Mouse (Mus musculus): ENCODE measurements around the gene Atf6. TPM values are rescaled to one million over a fixed set of nuclear protein-coding genes. Genes with fewer than 3 reads are reported as not detected.

The Atf6 gene
- polyA plus RNA-seq (2015; fragmentation: Nextera tagmentation; extraction: Ambion mirVana): 8.8 TPM in 2 replicates

DNA sequence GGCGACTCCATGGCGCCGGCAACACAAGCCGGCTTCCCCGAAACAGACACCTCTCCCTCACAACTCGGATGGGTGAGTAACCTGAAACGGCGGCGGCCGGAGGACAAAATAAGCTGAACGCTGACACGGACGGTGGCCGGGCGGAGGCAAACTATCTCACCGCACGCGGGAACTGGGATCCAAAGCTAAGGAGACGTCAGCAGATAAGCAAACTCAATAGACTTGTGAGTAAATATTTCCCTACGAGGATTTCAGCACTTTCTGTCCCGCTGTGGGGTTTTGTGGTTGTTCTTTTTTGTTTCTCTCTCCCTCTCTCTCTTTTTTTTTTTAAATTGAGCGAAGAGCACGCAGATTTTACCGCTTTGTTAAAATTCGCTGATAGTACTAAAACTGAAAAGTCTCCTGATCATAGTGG is at the start of gene Atf6:
Atf6 (minus strand) TSS at position 81 of the 415 bp plus-strand sequence.
- H3K9ac ChIP-seq: peak within 1 kb of the TSS; percentile 72
- no peaks in the 10 kb centered on the region for H3K4me1 ChIP-seq (replicated peaks)
- WGBS: under 1% methylated on average over 25 of the region's 25 CpGs
- peak within 1 kb of the TSS; percentile 63 for H3K4me2 ChIP-seq (replicated peaks)
- ATAC-seq: peak; percentile 71
- no peaks in the 10 kb centered on the region for H3K27me3 ChIP-seq (replicated peaks)
- peak within 1 kb of the TSS; percentile 70 for H3K27ac ChIP-seq
- no peaks in the 10 kb centered on the region for H3K9me3 ChIP-seq
- peak within 1 kb of the TSS; percentile 68 for H3K4me3 ChIP-seq (replicated peaks)
- H3K36me3 ChIP-seq: no peaks in the 10 kb centered on the region

DNA sequence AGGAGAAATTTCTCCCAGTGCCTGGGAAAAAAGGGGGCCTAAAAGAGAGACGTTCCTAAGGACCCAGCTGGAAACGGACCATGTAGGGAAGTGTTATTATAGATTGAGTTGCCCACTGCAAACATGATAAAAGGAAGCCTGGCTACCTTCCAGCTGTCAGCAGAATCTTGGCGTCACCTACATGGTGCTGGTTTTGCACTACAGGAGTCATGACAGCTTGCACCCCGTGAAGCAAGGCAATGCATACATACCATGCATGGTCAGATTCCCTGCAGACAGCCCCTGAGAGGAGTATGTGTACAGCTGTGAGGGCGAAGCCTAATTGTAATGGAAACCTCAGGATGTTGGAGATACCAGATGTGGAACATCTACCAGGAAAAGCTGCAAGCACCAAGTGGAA is 48.1 kb upstream of the Atf6 start:
- Histone ChIP-seq H3K27me3 (replicated peaks) (no peaks in the 10 kb centered on the region), H3K4me3 (replicated peaks) (no peak overlapping the region), H3K36me3 (no peaks in the 10 kb centered on the region), H3K9ac (no peak overlapping the region), H3K27ac (no peak overlapping the region), H3K9me3 (no peaks in the 10 kb centered on the region), H3K4me2 (replicated peaks) (no peak overlapping the region), H3K4me1 (replicated peaks) (no peaks in the 10 kb centered on the region)
- 70% methylated on average over 5 of the region's 5 CpGs for WGBS
- no peak for ATAC-seq

- ATAC-seq: no peak
- Histone ChIP-seq H3K27me3 (replicated peaks) (peaks cover 8% of the 10 kb centered on the region), H3K4me1 (replicated peaks) (peaks cover 6% of the 10 kb centered on the region), H3K4me3 (replicated peaks) (no peak within 1 kb of the TSS), H3K4me2 (replicated peaks) (no peak within 1 kb of the TSS), H3K36me3 (no peaks in the 10 kb centered on the region), H3K27ac (no peak within 1 kb of the TSS), H3K9me3 (no peaks in the 10 kb centered on the region), H3K9ac (no peak within 1 kb of the TSS)
- 70% methylated on average over 5 of the region's 5 CpGs for WGBS
Measured at GRCm38 (mm10) chr1:170912891-170913615, 45.5 kb upstream of the Atf6 start, which contains the start of gene Fcrlb. Fcrlb (minus strand) TSS chr1:170912941.

- Histone ChIP-seq H3K4me2 (replicated peaks) (no peak overlapping the region), H3K27ac (no peak overlapping the region), H3K4me1 (replicated peaks) (peaks cover 13% of the 10 kb centered on the region), H3K36me3 (no peaks in the 10 kb centered on the region), H3K9ac (no peak overlapping the region), H3K27me3 (replicated peaks) (peaks cover 18% of the 10 kb centered on the region), H3K9me3 (no peaks in the 10 kb centered on the region), H3K4me3 (replicated peaks) (no peak overlapping the region)
- ATAC-seq: no peak
- 83% methylated on average over 11 of the region's 11 CpGs for WGBS
Measured at GRCm38 (mm10) chr1:170911907-170912660, 44.5 kb upstream of the Atf6 start.

DNA sequence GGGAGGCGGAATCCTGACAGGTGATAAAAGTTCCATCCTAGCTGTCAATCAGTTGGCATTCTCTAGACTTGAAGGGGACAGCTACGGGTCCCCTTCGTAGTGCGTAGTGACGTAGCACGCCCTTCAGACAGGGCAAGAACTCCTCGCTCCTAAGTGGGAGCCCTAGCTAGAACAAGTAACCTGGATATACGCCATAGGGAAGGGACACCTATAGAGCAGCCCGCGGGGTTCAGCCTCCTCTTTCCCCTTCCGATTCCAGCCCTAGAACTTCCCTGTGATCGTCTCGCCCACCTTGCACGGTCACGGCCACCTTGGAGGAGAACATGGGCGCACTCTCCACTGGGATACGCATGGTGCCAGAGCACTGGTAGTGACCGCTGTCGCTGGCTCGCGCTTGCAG is 40.8 kb upstream of the Atf6 start:
- no peaks in the 10 kb centered on the region for H3K9me3 ChIP-seq
- H3K27me3 ChIP-seq (replicated peaks): peaks cover 23% of the 10 kb centered on the region
- H3K9ac ChIP-seq: no peak overlapping the region
- ATAC-seq: peak; percentile 55; the same call in 1 of the 2 replicates
- H3K4me2 ChIP-seq (replicated peaks): peak overlapping the region; percentile 94
- no peak overlapping the region for H3K27ac ChIP-seq
- peaks cover 14% of the 10 kb centered on the region for H3K4me1 ChIP-seq (replicated peaks)
- H3K36me3 ChIP-seq: no peaks in the 10 kb centered on the region
- 4% methylated on average over 21 of the region's 21 CpGs for WGBS
- peak overlapping the region; percentile 45 for H3K4me3 ChIP-seq (replicated peaks)

DNA sequence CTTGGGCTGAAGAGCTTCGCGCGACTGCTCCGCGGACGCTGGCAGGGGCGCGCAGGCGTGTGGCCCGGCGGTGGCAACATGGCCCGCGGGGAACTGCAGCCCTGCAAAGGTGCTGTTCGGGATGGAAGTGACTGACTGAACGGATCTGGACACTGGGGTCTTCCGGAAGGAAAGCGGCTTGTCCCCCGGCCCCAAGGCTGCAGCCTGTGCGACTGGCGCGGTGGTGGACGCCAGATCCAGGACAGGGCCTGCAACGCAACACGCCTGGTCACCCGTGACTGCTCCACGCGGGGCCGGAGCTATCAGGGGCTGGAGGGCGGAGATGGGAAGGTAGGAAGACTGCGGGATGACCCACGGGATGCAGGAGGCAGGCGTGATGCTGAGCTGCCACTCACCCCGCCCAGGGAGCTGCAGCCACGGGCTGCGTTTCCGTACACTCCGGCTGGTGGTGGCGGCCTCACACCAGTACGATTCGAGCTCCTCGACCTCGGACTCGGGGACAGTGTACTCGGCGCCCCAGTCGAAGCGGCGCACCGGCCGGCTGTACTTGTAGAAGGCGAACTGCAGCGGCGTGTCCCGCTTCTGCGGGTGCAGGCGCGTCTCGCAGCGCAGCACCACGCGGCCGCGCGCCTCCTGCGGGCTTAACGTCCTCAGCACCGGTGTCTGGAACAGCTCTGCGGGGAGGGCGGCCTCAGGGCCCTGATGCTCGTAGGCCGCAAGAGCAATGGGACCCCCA is 40.1 kb upstream of the Atf6 start:
- Histone ChIP-seq H3K4me1 (replicated peaks) (peaks cover 14% of the 10 kb centered on the region), H3K27me3 (replicated peaks) (peaks cover 23% of the 10 kb centered on the region), H3K4me2 (replicated peaks) (peak overlapping the region; percentile 94), H3K36me3 (no peaks in the 10 kb centered on the region), H3K9me3 (no peaks in the 10 kb centered on the region), H3K9ac (peak overlapping the region; percentile 34; the same call in 1 of the 2 replicates), H3K4me3 (replicated peaks) (peak overlapping the region; percentile 45), H3K27ac (no peak overlapping the region)
- WGBS: 3% methylated on average over 71 of the region's 71 CpGs
- peak; percentile 70 for ATAC-seq

GRCm38 (mm10) chr1:170907111-170907455 is 39.5 kb upstream of the Atf6 start:
- Histone ChIP-seq H3K4me2 (replicated peaks) (peak overlapping the region; percentile 94), H3K36me3 (no peaks in the 10 kb centered on the region), H3K9me3 (no peaks in the 10 kb centered on the region), H3K27ac (no peak overlapping the region), H3K9ac (no peak overlapping the region; the same call in 1 of the 2 replicates), H3K4me3 (replicated peaks) (peak overlapping the region; percentile 45), H3K27me3 (replicated peaks) (peaks cover 23% of the 10 kb centered on the region), H3K4me1 (replicated peaks) (peaks cover 14% of the 10 kb centered on the region)
- 0 out of 2 replicates have a peak, but pooled peaks have one; percentile 2 for ATAC-seq
- WGBS: 23% methylated on average over 11 of the region's 11 CpGs

- H3K4me2 ChIP-seq (replicated peaks): no peak overlapping the region
- no peak overlapping the region for H3K9ac ChIP-seq
- no peak overlapping the region for H3K4me3 ChIP-seq (replicated peaks)
- WGBS: 54% methylated on average over 5 of the region's 5 CpGs
- H3K27me3 ChIP-seq (replicated peaks): peaks cover 19% of the 10 kb centered on the region
- no peaks in the 10 kb centered on the region for H3K36me3 ChIP-seq
- peaks cover 12% of the 10 kb centered on the region for H3K4me1 ChIP-seq (replicated peaks)
- no peak overlapping the region for H3K27ac ChIP-seq
- H3K9me3 ChIP-seq: no peaks in the 10 kb centered on the region
- ATAC-seq: no peak
Measured at GRCm38 (mm10) chr1:170903485-170903884, 35.9 kb upstream of the Atf6 start.

- Histone ChIP-seq H3K9ac (no peak overlapping the region), H3K4me1 (replicated peaks) (no peaks in the 10 kb centered on the region), H3K36me3 (no peaks in the 10 kb centered on the region), H3K4me2 (replicated peaks) (no peak overlapping the region), H3K9me3 (no peaks in the 10 kb centered on the region), H3K27ac (no peak overlapping the region), H3K4me3 (replicated peaks) (no peak overlapping the region), H3K27me3 (replicated peaks) (peaks cover 4% of the 10 kb centered on the region; the same call in 1 of the 2 replicates)
- whole genome bisulfite sequencing: 37% methylated on average over 10 of the region's 10 CpGs
- ATAC-seq: peak; percentile 57
Measured at GRCm38 (mm10) chr1:170901536-170902238, 34.1 kb upstream of the Atf6 start.

DNA sequence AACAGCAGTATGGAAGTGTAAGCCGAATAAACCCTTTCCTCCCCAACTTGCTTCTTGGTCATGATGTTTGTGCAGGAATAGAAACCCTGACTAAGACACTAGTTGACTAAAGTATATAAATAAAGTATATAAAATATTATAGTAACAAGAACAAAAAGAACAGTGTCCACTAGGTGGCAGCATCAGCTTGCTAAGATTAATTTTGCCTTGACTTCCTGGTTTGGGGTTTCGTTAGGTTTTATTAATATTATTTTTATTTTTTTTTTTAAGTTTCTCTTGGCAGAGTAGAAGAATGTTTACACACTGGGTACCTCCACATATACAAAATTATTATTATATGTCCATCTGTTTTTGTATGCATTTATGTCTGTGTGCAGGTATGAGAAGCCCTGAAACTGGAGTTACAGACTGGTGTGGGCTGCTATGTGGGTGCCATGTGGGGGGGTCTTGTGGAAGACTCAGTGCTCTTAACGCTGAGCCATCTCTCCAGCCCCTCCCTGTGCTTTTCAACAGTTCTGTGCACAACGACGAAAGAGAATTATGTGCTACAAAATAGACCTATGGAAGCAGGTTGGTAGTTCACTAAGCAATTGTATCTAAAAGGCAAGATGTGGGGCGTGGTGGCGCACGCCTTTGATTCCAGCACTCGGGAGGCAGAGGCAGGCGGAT is 33.4 kb upstream of the Atf6 start:
- WGBS: 34% methylated on average over 10 of the region's 10 CpGs
- Histone ChIP-seq H3K27ac (no peak overlapping the region), H3K4me2 (replicated peaks) (peak overlapping the region; percentile 43; the same call in 1 of the 2 replicates), H3K9me3 (no peaks in the 10 kb centered on the region), H3K4me3 (replicated peaks) (no peak overlapping the region), H3K36me3 (no peaks in the 10 kb centered on the region), H3K9ac (no peak overlapping the region), H3K27me3 (replicated peaks) (no peaks in the 10 kb centered on the region; the same call in 1 of the 2 replicates), H3K4me1 (replicated peaks) (no peaks in the 10 kb centered on the region)
- peak; percentile 54 for ATAC-seq

DNA sequence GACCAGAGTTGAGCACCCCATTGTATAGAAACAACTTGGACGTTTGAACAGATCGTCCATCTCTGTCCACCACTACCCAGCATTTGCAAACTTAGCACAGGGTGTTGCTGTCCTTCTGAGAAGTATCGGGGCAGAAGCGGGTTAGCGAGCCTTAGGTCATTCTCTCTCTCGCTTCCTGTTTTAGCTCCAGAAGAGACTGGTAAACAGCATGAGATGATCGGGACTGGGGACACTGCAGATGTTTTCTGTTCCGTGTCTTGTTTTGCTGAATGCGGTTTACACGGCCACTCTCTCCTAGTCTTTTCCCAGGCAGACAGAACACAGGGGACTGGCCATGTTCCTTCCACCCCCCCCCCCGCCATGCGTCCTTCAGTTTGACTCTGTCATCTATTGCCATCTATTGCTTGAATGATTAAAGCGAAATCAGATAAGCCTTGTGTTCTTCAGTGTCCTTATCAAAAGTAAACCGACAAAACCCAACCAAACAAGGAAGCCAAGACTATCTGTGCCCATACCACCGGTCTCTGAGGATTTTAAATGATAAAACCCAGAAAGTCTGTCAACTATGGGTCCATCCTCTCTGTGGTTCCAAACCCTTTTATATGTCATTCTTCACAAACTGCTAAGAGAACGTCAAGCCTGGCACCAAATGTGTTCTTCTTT is 31.0 kb upstream of the Atf6 start:
- H3K4me3 ChIP-seq (replicated peaks): no peak overlapping the region
- no peaks in the 10 kb centered on the region for H3K4me1 ChIP-seq (replicated peaks)
- no peaks in the 10 kb centered on the region for H3K36me3 ChIP-seq
- no peak overlapping the region for H3K9ac ChIP-seq
- 54% methylated on average over 16 of the region's 16 CpGs for WGBS
- ATAC-seq: no peak
- H3K27ac ChIP-seq: no peak overlapping the region
- no peaks in the 10 kb centered on the region; the same call in 1 of the 2 replicates for H3K27me3 ChIP-seq (replicated peaks)
- no peaks in the 10 kb centered on the region for H3K9me3 ChIP-seq
- no peak overlapping the region for H3K4me2 ChIP-seq (replicated peaks)

Data from intestine, embryonic 15.5 days (tissue).